Mouse (Mus musculus): ENCODE results near the gene Aloxe3. TPM values are rescaled to one million over a fixed set of nuclear protein-coding genes. Genes with fewer than 3 reads are reported as not detected.

The Aloxe3 gene
- polyA plus RNA-seq, 1 experiment from 2014 or later = 20.2 TPM

- TF ChIP-seq CTCF (IDR thresholded peaks at IDR 0.05; ENCODE audit: low read depth) (no peak), EP300 (optimal IDR thresholded peaks at IDR 0.05) (no peak)
- H3K27me3 ChIP-seq (ENCODE audit: control insufficient read depth, insufficient read depth, low read length) = no peaks in the 10 kb centered on the region
- peak within 1 kb of the TSS; percentile 27 for H3K4me3 ChIP-seq (ENCODE audit: low read depth, low read length)
- H3K9ac ChIP-seq (ENCODE audit: low read length) = no peak within 1 kb of the TSS
- H3K27ac ChIP-seq (replicated peaks) = no peak within 1 kb of the TSS
- H3K4me1 ChIP-seq (replicated peaks; ENCODE audit: control insufficient read depth, insufficient read depth) = no peaks in the 10 kb centered on the region
- ATAC-seq (ENCODE audit: low FRiP score, low TSS enrichment) (no peak), DNase-seq (ENCODE audit: low spot score) (no peak)
- H3K4me2 ChIP-seq (replicated peaks; ENCODE audit: low read depth) = peak within 1 kb of the TSS; percentile 53
- H3K9me3 ChIP-seq (ENCODE audit: control insufficient read depth, low read length) = no peaks in the 10 kb centered on the region
- 30% methylated on average over 6 of the region's 6 CpGs for WGBS
- H3K36me3 ChIP-seq (ENCODE audit: control insufficient read depth, insufficient read depth, low read length) = no peaks in the 10 kb centered on the region
Measured at GRCm38 (mm10) chr11:69197743-69198142, 72.0 kb downstream of the Aloxe3 start, which contains the start of gene Alox8. TSS of gene Alox8 (minus strand) at chr11:69197843.

Other genes starting within 250 kb of the Aloxe3 start
- 5.4 and 5.8 TPM in 2 replicates for gene Rnf222, start 237.3 kb upstream of the Aloxe3 start, polyA plus RNA-seq (2015; fragmentation: Nextera tagmentation; extraction: Ambion mirVana)
- 856 and 899 TPM in 2 replicates for gene Rpl26, start 224.3 kb upstream of the Aloxe3 start, polyA plus RNA-seq (2015; fragmentation: Nextera tagmentation; extraction: Ambion mirVana)
- gene Odf4, start 198.8 kb upstream of the Aloxe3 start, polyA plus RNA-seq (2015; fragmentation: Nextera tagmentation; extraction: Ambion mirVana) = 0.22 TPM in 1 of 2 replicates, not detected in the other
- gene Arhgef15, start 168.4 kb upstream of the Aloxe3 start, polyA plus RNA-seq (2015; fragmentation: Nextera tagmentation; extraction: Ambion mirVana) = 2.8 and 3.0 TPM in 2 replicates
- gene Slc25a35, start 157.8 kb upstream of the Aloxe3 start, polyA plus RNA-seq (2015; fragmentation: Nextera tagmentation; extraction: Ambion mirVana) = 4.9 and 5.8 TPM in 2 replicates
- gene Rangrf, start 150.7 kb upstream of the Aloxe3 start, polyA plus RNA-seq (2015; fragmentation: Nextera tagmentation; extraction: Ambion mirVana) = 34.8 and 35.1 TPM in 2 replicates
- gene Pfas, start 117.4 kb upstream of the Aloxe3 start, polyA plus RNA-seq (2015; fragmentation: Nextera tagmentation; extraction: Ambion mirVana) = 7.4 and 8.0 TPM in 2 replicates
- 11.1 and 11.5 TPM in 2 replicates for gene Ctc1, start 110.0 kb upstream of the Aloxe3 start, polyA plus RNA-seq (2015; fragmentation: Nextera tagmentation; extraction: Ambion mirVana)
- gene Aurkb, start 80.2 kb upstream of the Aloxe3 start, polyA plus RNA-seq (2015; fragmentation: Nextera tagmentation; extraction: Ambion mirVana) = 24.7 and 34.0 TPM in 2 replicates
- gene Borcs6, start 66.2 kb upstream of the Aloxe3 start, polyA plus RNA-seq (2015; fragmentation: Nextera tagmentation; extraction: Ambion mirVana) = 14.6 and 16.7 TPM in 2 replicates
- gene Tmem107, start 55.1 kb upstream of the Aloxe3 start, polyA plus RNA-seq (2015; fragmentation: Nextera tagmentation; extraction: Ambion mirVana) = 28.4 and 30.8 TPM in 2 replicates
- 43.0 and 53.7 TPM in 2 replicates for gene Vamp2, start 37.4 kb upstream of the Aloxe3 start, polyA plus RNA-seq (2015; fragmentation: Nextera tagmentation; extraction: Ambion mirVana)
- 7.7 and 13.1 TPM in 2 replicates for gene Per1, start 30.7 kb upstream of the Aloxe3 start, polyA plus RNA-seq (2015; fragmentation: Nextera tagmentation; extraction: Ambion mirVana)
- 0.29 and 0.41 TPM in 2 replicates for gene Hes7, start 5.5 kb upstream of the Aloxe3 start, polyA plus RNA-seq (2015; fragmentation: Nextera tagmentation; extraction: Ambion mirVana)
- gene 9130213A22Rik, start 3.3 kb upstream of the Aloxe3 start, polyA plus RNA-seq (2015; fragmentation: Nextera tagmentation; extraction: Ambion mirVana) = 0.24 and 0.41 TPM in 2 replicates
- gene Alox12b, start 31.1 kb downstream of the Aloxe3 start, polyA plus RNA-seq (2015; fragmentation: Nextera tagmentation; extraction: Ambion mirVana) = 80.5 and 91.8 TPM in 2 replicates
- 1.2 and 1.3 TPM in 2 replicates for gene Alox8, start 71.9 kb downstream of the Aloxe3 start, polyA plus RNA-seq (2015; fragmentation: Nextera tagmentation; extraction: Ambion mirVana)
- 0.04 and 0.05 TPM in 2 replicates for gene Gucy2e, start 111.1 kb downstream of the Aloxe3 start, polyA plus RNA-seq (2015; fragmentation: Nextera tagmentation; extraction: Ambion mirVana)
- gene Cntrob, start 197.9 kb downstream of the Aloxe3 start, polyA plus RNA-seq (2015; fragmentation: Nextera tagmentation; extraction: Ambion mirVana) = 4.9 and 5.5 TPM in 2 replicates
- 119 and 123 TPM in 2 replicates for gene Trappc1, start 198.1 kb downstream of the Aloxe3 start, polyA plus RNA-seq (2015; fragmentation: Nextera tagmentation; extraction: Ambion mirVana)
- gene Kcnab3, start 200.4 kb downstream of the Aloxe3 start, polyA plus RNA-seq (2015; fragmentation: Nextera tagmentation; extraction: Ambion mirVana) = 0.87 and 1.1 TPM in 2 replicates
- 46.2 and 49.4 TPM in 2 replicates for gene Rnf227, start 214.6 kb downstream of the Aloxe3 start, polyA plus RNA-seq (2015; fragmentation: Nextera tagmentation; extraction: Ambion mirVana)
- 18.4 and 18.9 TPM in 2 replicates for gene Chd3, start 243.5 kb downstream of the Aloxe3 start, polyA plus RNA-seq (2015; fragmentation: Nextera tagmentation; extraction: Ambion mirVana)